Mouse (Mus musculus): ENCODE data around the gene Twnk. TPM values are rescaled to one million over a fixed set of nuclear protein-coding genes. Genes with fewer than 3 reads are reported as not detected.

Twnk gene
- polyA plus RNA-seq, 1 experiment: 13.5 TPM

DNA sequence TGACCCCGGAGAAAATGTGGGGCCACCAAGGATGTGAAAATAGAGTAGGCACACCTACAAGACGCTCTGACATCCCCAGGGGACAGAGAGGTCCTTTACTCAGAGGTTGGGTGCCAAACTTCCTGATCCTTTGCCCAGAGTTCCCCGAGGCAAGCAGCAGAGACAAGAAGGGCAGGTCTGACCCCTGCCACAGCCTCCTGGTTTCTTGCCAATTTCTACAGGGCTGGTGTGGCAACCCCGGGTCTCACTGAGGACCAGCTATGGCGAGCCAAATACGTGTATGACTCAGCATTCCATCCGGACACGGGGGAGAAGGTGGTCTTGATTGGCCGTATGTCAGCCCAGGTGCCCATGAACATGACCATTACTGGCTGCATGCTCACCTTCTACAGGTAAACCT, 44.1 kb downstream of the Twnk start:
- Histone ChIP-seq H3K4me1 (ENCODE audit: control insufficient read depth, insufficient read depth, low read length) (peaks cover 3% of the 10 kb centered on the region), H3K4me3 (replicated peaks; ENCODE audit: control insufficient read depth, low read depth, low read length) (no peak overlapping the region), H3K27ac (ENCODE audit: control insufficient read depth, insufficient read depth, low read depth, low read length, poor library complexity) (no peak overlapping the region)
- 52% methylated on average over 9 of the region's 9 CpGs for WGBS
- TF ChIP-seq POLR2A (IDR thresholded peaks at IDR 0.05; ENCODE audit: borderline replicate concordance, control insufficient read depth, low read depth, low read length): no peak
- TF ChIP-seq CTCF (IDR thresholded peaks at IDR 0.05; ENCODE audit: control insufficient read depth, insufficient read depth, low read length): no peak

DNA sequence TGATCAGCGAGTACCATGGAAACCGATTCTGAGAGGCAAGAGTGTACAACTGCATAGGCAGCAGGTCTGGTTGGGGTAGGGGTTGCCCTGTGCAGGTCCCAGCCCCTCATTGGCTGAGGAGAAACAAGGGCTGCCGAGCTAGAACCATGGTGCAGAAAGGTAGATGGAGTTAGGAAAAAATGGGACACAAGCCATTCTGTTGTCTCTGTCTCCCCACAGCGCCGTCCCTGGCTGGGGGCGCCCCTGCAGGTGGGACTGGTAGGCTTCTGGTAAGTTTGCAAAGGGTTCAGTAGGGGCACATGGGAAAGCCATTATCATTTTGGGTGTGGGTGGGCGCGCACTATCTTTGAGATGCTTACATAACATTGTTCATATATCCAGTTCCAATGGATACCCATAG, 48.0 kb downstream of the Twnk start:
- H3K27ac ChIP-seq (ENCODE audit: control insufficient read depth, insufficient read depth, low read depth, low read length, poor library complexity): no peak overlapping the region
- H3K4me1 ChIP-seq (ENCODE audit: control insufficient read depth, insufficient read depth, low read length): peaks cover 1% of the 10 kb centered on the region; the same call in 1 of the 2 replicates
- WGBS: 88% methylated on average over 8 of the region's 8 CpGs

DNA sequence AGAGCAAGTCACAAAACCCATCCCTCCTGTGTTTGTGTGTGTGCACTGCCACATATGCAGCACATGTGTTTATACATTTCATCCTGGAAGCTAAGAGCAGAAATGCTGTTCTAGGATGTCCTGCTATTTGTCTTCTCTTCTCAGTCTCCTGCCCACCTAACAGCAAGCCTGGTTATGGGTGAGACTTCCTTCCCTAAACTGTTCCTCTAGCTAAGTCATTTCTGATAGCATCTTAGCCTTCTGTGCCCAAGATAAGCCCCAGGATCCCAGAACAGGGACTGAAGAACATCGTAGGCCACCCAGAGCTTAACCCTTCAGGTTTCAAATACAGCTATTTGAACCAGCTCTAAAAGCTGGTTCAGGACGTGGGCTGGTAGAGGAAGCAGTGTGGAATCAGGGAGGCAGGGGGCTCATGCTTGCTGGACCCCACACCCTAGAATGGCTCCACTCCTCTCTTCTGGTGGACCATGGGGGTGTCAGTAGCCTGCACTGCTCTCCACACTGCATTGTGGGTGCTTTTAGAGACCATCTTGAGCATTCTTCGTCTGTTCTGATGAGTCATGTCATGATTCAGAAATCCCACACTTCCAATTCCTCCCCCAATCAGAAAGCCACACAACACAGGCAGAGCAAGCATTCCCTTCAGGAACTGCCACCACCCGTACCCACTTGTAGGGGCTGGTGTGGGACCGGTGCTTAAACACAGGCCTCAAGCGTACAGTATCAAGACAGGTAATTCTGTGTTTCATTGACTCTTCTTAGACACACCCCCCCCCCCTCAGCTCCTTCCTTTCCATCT, 49.6 kb downstream of the Twnk start:
- no peak for TF ChIP-seq CTCF (IDR thresholded peaks at IDR 0.05; ENCODE audit: control insufficient read depth, insufficient read depth, low read length)
- no peak for TF ChIP-seq POLR2A (IDR thresholded peaks at IDR 0.05; ENCODE audit: borderline replicate concordance, control insufficient read depth, low read depth, low read length)
- Histone ChIP-seq H3K4me1 (ENCODE audit: control insufficient read depth, insufficient read depth, low read length) (peaks cover 1% of the 10 kb centered on the region; the same call in 1 of the 2 replicates), H3K4me3 (replicated peaks; ENCODE audit: control insufficient read depth, low read depth, low read length) (no peak overlapping the region), H3K27ac (ENCODE audit: control insufficient read depth, insufficient read depth, low read depth, low read length, poor library complexity) (no peak overlapping the region)
- WGBS: 57% methylated on average over 6 of the region's 6 CpGs

More for the DNA sequence above, 48.0 kb downstream of the Twnk start:
- H3K4me3 ChIP-seq (replicated peaks; ENCODE audit: control insufficient read depth, low read depth, low read length): no peak overlapping the region
- TF ChIP-seq CTCF (IDR thresholded peaks at IDR 0.05; ENCODE audit: control insufficient read depth, insufficient read depth, low read length) (no peak), POLR2A (IDR thresholded peaks at IDR 0.05; ENCODE audit: borderline replicate concordance, control insufficient read depth, low read depth, low read length) (no peak)

DNA sequence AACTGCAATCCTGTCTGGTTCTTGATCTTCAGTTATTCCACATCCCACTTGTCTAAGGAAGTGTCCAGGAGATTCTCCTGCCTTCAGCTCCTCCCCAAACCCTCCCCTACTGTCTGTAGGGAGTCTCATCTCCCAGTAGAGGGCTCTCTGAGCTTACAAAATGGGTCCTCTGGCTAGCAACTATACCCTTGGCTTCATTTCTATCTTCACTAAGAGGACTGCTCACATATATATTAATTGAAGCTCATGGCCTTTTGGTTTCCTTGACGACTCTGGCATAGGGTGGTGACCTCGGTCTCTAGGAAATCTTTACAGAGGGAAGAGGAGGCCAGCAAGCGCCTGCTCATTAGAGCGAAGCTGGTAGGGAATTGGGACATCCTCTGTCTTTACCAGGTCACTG, 50.9 kb downstream of the Twnk start:
- no peak overlapping the region for H3K27ac ChIP-seq (ENCODE audit: control insufficient read depth, insufficient read depth, low read depth, low read length, poor library complexity)
- WGBS: 28% methylated on average over 4 of the region's 4 CpGs
- no peak for TF ChIP-seq POLR2A (IDR thresholded peaks at IDR 0.05; ENCODE audit: borderline replicate concordance, control insufficient read depth, low read depth, low read length)
- peak; percentile 52; the same call in 1 of the 2 replicates for TF ChIP-seq CTCF (IDR thresholded peaks at IDR 0.05; ENCODE audit: control insufficient read depth, insufficient read depth, low read length)
- H3K4me1 ChIP-seq (ENCODE audit: control insufficient read depth, insufficient read depth, low read length): peaks cover 1% of the 10 kb centered on the region; the same call in 1 of the 2 replicates
- H3K4me3 ChIP-seq (replicated peaks; ENCODE audit: control insufficient read depth, low read depth, low read length): no peak overlapping the region

DNA sequence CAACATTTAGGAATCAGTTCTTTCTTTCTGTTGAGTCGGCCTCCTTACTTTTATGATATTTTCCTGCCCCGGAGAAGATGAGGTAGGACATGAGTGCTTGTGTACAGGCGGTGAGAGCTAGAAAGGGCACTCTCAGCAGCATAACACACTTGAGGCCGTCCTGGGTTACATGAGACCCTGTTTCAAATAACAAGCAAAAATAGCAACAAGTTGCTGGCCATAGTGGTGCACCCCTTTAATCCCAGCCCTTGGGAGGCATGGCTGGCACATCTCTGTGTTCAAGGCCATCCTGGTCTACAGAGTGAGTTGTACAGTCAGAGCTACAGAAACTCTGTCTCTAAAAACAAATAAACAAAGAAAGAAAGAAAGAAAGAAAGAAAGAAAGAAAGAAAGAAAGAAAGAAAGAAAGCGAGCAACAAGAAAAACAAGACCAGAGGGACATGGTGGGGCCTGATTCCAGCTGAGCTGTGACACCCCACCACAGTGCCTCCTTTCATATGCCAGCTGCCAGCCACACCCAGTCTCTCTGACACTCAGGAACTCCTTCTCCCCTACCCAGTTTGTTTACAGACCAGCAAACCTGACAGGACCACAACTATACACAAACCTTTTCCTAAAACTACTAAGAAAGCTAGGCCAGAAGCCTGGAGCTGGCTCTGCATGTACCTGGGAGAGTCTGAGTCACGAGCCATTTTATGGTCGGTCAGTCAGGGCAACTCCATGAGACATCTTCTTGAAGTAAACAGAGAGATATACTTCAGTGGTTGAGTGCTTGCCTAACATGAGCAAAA, 51.6 kb downstream of the Twnk start:
- 51% methylated on average over 7 of the region's 7 CpGs for WGBS
- no peak for TF ChIP-seq CTCF (IDR thresholded peaks at IDR 0.05; ENCODE audit: control insufficient read depth, insufficient read depth, low read length)
- TF ChIP-seq POLR2A (IDR thresholded peaks at IDR 0.05; ENCODE audit: borderline replicate concordance, control insufficient read depth, low read depth, low read length): no peak
- Histone ChIP-seq H3K27ac (ENCODE audit: control insufficient read depth, insufficient read depth, low read depth, low read length, poor library complexity) (peak overlapping the region; percentile 62; the same call in 1 of the 2 replicates), H3K4me1 (ENCODE audit: control insufficient read depth, insufficient read depth, low read length) (peaks cover 1% of the 10 kb centered on the region; the same call in 1 of the 2 replicates), H3K4me3 (replicated peaks; ENCODE audit: control insufficient read depth, low read depth, low read length) (no peak overlapping the region)

DNA sequence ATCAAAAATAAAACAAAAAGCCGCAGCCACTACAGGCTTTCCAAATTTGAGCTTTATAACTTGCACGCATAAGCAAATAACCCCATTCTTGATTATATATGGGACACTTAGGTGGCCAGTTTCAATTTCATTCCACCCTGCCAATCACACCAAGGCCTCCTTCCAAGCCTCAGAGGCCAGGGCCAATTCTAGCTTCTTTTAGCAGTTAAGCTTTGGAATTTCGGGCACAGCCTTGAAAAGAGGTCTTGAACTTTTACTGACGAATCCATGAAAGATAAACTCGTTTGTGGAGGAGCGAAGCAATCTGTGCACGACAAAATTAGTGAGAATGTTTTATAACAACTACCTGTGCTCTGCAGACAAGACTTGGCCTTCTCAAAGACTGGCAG, 52.3 kb downstream of the Twnk start:
- Histone ChIP-seq H3K4me3 (replicated peaks; ENCODE audit: control insufficient read depth, low read depth, low read length) (peak overlapping the region; percentile 64), H3K4me1 (ENCODE audit: control insufficient read depth, insufficient read depth, low read length) (peaks cover 1% of the 10 kb centered on the region; the same call in 1 of the 2 replicates), H3K27ac (ENCODE audit: control insufficient read depth, insufficient read depth, low read depth, low read length, poor library complexity) (peak overlapping the region; percentile 79)
- WGBS: 23% methylated on average over 7 of the region's 7 CpGs
- no peak for TF ChIP-seq POLR2A (IDR thresholded peaks at IDR 0.05; ENCODE audit: borderline replicate concordance, control insufficient read depth, low read depth, low read length)
- no peak for TF ChIP-seq CTCF (IDR thresholded peaks at IDR 0.05; ENCODE audit: control insufficient read depth, insufficient read depth, low read length)

DNA sequence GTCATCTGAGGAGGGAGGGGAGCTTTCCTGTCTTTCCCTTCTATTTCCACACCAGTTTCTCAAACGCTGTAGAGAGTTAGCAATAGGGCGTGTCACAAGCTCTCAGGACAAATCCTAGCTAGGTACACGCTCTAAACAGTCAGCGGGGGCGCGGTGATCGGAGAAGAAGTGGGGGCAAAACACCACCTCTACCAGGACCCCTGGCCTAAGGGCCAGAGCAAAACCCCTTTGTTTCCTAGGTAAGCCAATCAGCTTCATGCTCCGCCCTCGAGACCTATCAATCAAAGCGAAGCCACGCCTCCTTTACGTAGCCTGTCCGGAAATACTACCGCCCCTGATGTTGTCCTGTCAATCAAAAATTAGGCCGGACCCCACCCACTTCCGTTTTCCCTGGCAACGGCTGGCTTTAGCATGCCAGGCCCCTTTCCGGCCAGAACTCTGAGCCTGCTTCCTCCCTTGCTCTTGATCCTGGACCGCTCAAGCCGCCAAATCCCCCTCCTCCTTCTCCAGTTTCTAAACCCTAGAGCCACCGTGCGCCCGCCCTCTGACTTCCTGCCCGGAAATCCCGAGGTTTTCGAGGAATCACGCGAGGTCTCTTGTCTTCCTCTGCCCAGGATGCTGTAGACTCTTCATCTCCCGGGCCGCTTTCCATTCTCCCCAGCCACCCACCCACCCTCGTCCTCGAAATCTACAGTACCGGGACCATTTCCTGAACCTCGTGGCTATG, 52.8 kb downstream of the Twnk start:
- TF ChIP-seq CTCF (IDR thresholded peaks at IDR 0.05; ENCODE audit: control insufficient read depth, insufficient read depth, low read length): no peak
- TF ChIP-seq POLR2A (IDR thresholded peaks at IDR 0.05; ENCODE audit: borderline replicate concordance, control insufficient read depth, low read depth, low read length): peak; percentile 69; the same call in 1 of the 2 replicates
- H3K27ac ChIP-seq (ENCODE audit: control insufficient read depth, insufficient read depth, low read depth, low read length, poor library complexity): peak overlapping the region; percentile 90
- peaks cover 1% of the 10 kb centered on the region; the same call in 1 of the 2 replicates for H3K4me1 ChIP-seq (ENCODE audit: control insufficient read depth, insufficient read depth, low read length)
- peak overlapping the region; percentile 64 for H3K4me3 ChIP-seq (replicated peaks; ENCODE audit: control insufficient read depth, low read depth, low read length)
- under 1% methylated on average over 34 of the region's 34 CpGs for WGBS

Data from bone marrow, adult 2 months (tissue).